Mouse (Mus musculus) heart, postnatal 14 days (tissue): ENCODE results near the gene Dusp6. TPM values are rescaled to one million over a fixed set of nuclear protein-coding genes. Genes with fewer than 3 reads are reported as not detected.
A peak's percentile ranks its signal among the peaks of the same experiment; 100 is the strongest.

Experiments
- DNase-seq, 2 experiments: peaks; one replicate each; pipeline ENCODE4 v3.0.0; 2021 to 2022
- intact Hi-C: fragments of 180-260 bp; cut with DNase I; formaldehyde crosslinking; loops from one replicate; pipeline ENCODE4 v1.15.1; 2025
- total RNA-seq, 2 experiments: library from RNA; stranded (reverse); gene quantifications; 2 replicates each; pipeline ENCODE4 v1.2.3; 2021

The Dusp6 gene
- total RNA-seq, 2 experiments from 2014 or later, result 20.9 to 26.1 TPM

GRCm38 (mm10) chr10:99268421-99269300 is 5.6 kb downstream of the Dusp6 start:
- peak; percentile 70 to 76 for DNase-seq
- intact Hi-C loops, result no loop called here

GRCm38 (mm10) chr10:99269301-99269701 is 6.3 kb downstream of the Dusp6 start:
- no peak for DNase-seq

GRCm38 (mm10) chr10:99269704-99270103 is 6.7 kb downstream of the Dusp6 start:
- no peak for DNase-seq
- intact Hi-C loops, result no loop called here

More at GRCm38 (mm10) chr10:99269301-99269701, 6.3 kb downstream of the Dusp6 start:
- intact Hi-C loops, result no loop called here

- peak; percentile 61 to 62 for DNase-seq
- intact Hi-C loops, result no loop called here
These were observed 7.4 kb downstream of the Dusp6 start for GRCm38 (mm10) chr10:99270406-99270805.

GRCm38 (mm10) chr10:99271016-99271415 is 8.0 kb downstream of the Dusp6 start:
- intact Hi-C loops, result no loop called here
- no peak for DNase-seq

- intact Hi-C loops, result no loop called here
- DNase-seq, result no peak
These were observed 10.0 kb downstream of the Dusp6 start for GRCm38 (mm10) chr10:99273006-99273405.

GRCm38 (mm10) chr10:99274640-99275039 is 11.6 kb downstream of the Dusp6 start:
- intact Hi-C loops, result loop anchor here (2.0 kb wide), 1 partner anchor 14 kb away; no protein-coding TSS in a partner anchor
- DNase-seq, result no peak

GRCm38 (mm10) chr10:99279067-99279880 is 16.2 kb downstream of the Dusp6 start:
- no peak for DNase-seq
- intact Hi-C loops, result no loop called here

GRCm38 (mm10) chr10:99283981-99284385 is 21.0 kb downstream of the Dusp6 start:
- no peak for DNase-seq
- intact Hi-C loops, result no loop called here

GRCm38 (mm10) chr10:99284918-99285317 is 21.9 kb downstream of the Dusp6 start:
- intact Hi-C loops, result loop anchor here (5.0 kb wide), 2 partner anchors 47 to 122 kb away; no protein-coding TSS in a partner anchor
- no peak for DNase-seq

GRCm38 (mm10) chr10:99285759-99286158 is 22.7 kb downstream of the Dusp6 start:
- DNase-seq, result no peak

GRCm38 (mm10) chr10:99286213-99286612 is 23.2 kb downstream of the Dusp6 start:
- DNase-seq, result no peak
- intact Hi-C loops, result loop anchor here (5.0 kb wide), 2 partner anchors 46 to 121 kb away; no protein-coding TSS in a partner anchor

More at GRCm38 (mm10) chr10:99285759-99286158, 22.7 kb downstream of the Dusp6 start:
- intact Hi-C loops, result loop anchor here (5.0 kb wide), 2 partner anchors 47 to 122 kb away; no protein-coding TSS in a partner anchor

GRCm38 (mm10) chr10:99286787-99287186 is 23.8 kb downstream of the Dusp6 start:
- intact Hi-C loops, result loop anchor here (5.0 kb wide), 2 partner anchors 46 to 121 kb away; no protein-coding TSS in a partner anchor
- no peak for DNase-seq

GRCm38 (mm10) chr10:99287206-99287605 is 24.2 kb downstream of the Dusp6 start:
- intact Hi-C loops, result loop anchor here (5.0 kb wide), 2 partner anchors 45 to 120 kb away; no protein-coding TSS in a partner anchor
- no peak for DNase-seq

GRCm38 (mm10) chr10:99289176-99289575 is 26.1 kb downstream of the Dusp6 start:
- no peak for DNase-seq
- intact Hi-C loops, result loop anchor here (2.0 to 5.0 kb wide), 3 partner anchors 14 to 118 kb away; no protein-coding TSS in a partner anchor

GRCm38 (mm10) chr10:99293111-99293640 is 30.1 kb downstream of the Dusp6 start:
- no peak for DNase-seq

GRCm38 (mm10) chr10:99297721-99298120 is 34.7 kb downstream of the Dusp6 start:
- no peak for DNase-seq
- intact Hi-C loops, result no loop called here

More at GRCm38 (mm10) chr10:99293111-99293640, 30.1 kb downstream of the Dusp6 start:
- intact Hi-C loops, result no loop called here

- DNase-seq, result peak in 1 of 2 experiments; percentile 30
- intact Hi-C loops, result no loop called here
These were observed 35.6 kb downstream of the Dusp6 start for GRCm38 (mm10) chr10:99298328-99299295.

- intact Hi-C loops, result no loop called here
- DNase-seq, result no peak
These were observed 36.3 kb downstream of the Dusp6 start for GRCm38 (mm10) chr10:99299303-99299702.
